Mouse (Mus musculus): ENCODE data around the gene Oas1g.
"Not testable (repeated sequence)": the region's sequence is repeated elsewhere in the genome, so short reads cannot be mapped to it uniquely, and the experiment has no call there.

The Oas1g gene

DNA sequence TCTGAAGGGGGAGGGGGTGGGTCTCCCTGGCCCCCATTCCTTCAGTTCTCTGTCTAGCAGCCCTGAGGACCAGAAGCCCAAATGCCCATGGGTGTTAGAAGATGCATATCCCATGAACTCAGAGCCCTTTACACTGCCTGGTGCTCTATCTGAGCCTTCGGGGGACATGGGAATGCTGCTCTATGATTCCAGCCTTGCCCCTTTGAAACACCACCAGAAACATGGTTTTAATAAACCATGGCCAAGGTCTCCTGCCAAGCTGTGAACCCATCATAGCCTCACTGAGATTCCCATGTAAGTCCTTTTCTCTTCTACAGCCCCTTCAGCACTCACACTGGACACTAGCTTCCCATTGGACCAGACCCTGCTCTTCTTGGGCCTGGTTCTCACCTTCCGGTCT lies 2.6 kb upstream of the Oas1g start:
- peak in 1 of 2 experiments; percentile 61 for DNase-seq (ENCODE audit: low spot score in 2 of 2)

DNA sequence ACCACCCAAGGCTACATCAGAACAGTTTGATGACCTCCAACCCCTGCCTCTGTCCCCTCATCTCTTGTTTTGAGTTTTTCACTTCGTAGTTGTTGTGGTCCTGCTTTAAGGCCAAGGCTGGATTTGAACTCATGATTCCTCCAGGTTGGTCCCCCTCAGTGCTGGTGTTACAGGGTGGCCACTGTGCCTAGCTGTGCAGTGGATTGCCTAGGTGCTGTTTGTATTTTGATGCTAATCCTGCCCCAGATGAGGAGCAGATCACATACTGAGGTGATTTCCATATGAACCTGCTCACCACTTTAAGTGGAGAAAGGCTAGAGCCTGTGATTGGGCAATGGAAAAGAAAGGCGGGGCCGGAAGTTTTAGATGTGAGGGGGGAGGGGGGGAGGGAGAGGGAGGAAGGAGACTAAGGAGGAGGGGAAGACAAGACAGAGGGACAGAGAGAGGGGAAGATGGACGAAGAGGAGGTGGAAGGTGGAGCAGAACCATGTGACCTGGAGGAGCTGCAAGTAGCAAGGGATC lies 942 bp upstream of the Oas1g start:
- peak in 1 of 2 experiments; percentile 47 for DNase-seq (ENCODE audit: low spot score in 2 of 2)

GRCm38 (mm10) chr5:120887831-120888230 lies 418 bp upstream of the Oas1g start:
- DNase-seq (ENCODE audit: low spot score in 2 of 2) = peak in 1 of 2 experiments; percentile 37

DNA sequence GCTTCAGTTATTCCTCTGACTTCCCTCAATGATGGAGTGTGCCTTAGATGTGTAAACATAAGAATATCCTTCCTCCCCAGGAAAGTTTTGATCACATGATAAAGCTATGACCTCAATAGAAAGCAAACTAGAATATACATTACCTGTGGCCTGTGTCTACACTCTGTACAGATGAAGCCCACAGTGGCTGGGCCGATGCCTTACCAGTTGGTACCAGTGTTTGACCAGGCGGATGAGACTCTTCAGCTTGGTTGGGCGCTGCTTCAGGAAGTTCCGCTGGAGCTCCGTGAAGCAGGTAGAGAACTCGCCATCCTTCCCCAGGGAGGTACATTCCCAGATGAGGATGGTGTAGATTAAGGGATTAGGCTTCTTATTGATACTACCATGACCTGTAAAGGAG lies 5.7 kb downstream of the Oas1g start:
- DNase-seq (ENCODE audit: low spot score in 2 of 2) = peak in 1 of 2 experiments; percentile 49

DNA sequence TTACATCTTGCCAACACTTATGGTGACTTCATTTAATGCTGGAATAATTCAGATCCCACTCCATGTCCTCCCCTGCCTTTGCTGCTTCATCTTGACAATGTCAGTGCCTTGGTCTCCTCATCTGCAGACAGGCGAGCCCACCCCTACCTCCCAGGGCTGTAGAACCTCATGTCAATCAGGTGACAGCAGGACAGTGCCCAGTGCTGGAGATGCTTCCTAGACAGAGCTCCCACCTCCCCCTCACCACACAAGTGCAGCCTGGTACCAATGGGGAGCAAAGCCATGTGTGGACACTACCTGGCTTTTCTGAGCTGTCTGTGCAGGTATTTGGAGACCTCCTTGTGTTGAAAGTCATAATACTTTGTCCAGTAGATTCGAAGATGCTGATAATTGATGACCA lies 8.6 kb downstream of the Oas1g start:
- not testable (repeated sequence) for DNase-seq (ENCODE audit: low spot score in 2 of 2)

- not testable (repeated sequence) for DNase-seq (ENCODE audit: low spot score in 2 of 2)
Observed at GRCm38 (mm10) chr5:120877407-120877806, 10.0 kb downstream of the Oas1g start.

- not testable (repeated sequence) for DNase-seq (ENCODE audit: low spot score in 2 of 2)
Observed at GRCm38 (mm10) chr5:120876839-120877238, 10.6 kb downstream of the Oas1g start.

DNA sequence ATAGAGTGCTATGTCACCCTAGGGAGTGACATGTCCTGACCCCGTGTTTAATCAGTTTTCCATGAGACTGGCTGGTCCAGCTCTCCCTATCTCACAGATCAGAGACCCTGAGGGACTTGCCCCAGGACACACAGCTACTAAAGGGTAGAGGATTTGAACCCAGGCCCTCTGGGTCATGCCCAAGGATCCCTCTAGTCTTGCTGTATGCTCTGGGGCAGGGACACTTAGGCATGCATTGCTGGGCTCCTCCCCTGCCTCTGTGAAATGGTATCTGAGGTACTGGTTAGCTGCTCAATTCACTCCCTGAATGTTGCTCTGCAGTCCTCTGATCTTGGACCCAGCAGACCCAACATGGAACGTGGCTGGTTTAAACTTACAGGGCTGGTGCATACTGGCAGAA lies 15.9 kb downstream of the Oas1g start:
- DNase-seq (ENCODE audit: low spot score in 2 of 2) = no peak

- peak in 1 of 2 experiments; percentile 39 for DNase-seq (ENCODE audit: low spot score in 2 of 2)
Observed at GRCm38 (mm10) chr5:120870782-120871181, 16.6 kb downstream of the Oas1g start.

DNA sequence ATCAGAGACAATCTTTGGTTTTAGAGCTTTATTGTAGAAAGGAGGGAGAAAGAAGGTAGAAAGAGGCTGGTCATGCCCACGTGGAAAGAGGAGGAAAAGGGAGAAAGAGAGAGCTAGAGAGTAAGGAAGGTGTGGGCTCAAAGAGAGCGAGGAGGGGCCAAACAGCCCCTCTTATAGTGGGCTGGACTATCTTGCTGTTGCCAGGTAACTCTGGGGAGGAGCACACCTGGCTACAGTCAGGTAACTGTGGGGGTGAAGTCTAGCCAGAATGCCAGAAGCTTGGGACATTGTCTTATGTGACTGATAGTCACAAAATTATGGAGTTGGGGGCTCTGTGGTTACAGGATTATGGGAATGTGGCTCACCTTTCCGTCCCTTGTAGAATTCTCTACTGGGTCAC lies 17.3 kb downstream of the Oas1g start:
- DNase-seq (ENCODE audit: low spot score in 2 of 2) = no peak

- DNase-seq (ENCODE audit: low spot score in 2 of 2) = peak in 1 of 2 experiments; percentile 51
Observed at GRCm38 (mm10) chr5:120869436-120870015, 17.9 kb downstream of the Oas1g start.

GRCm38 (mm10) chr5:120865336-120865860 lies 22.0 kb downstream of the Oas1g start:
- no peak for DNase-seq (ENCODE audit: low spot score in 2 of 2)

DNA sequence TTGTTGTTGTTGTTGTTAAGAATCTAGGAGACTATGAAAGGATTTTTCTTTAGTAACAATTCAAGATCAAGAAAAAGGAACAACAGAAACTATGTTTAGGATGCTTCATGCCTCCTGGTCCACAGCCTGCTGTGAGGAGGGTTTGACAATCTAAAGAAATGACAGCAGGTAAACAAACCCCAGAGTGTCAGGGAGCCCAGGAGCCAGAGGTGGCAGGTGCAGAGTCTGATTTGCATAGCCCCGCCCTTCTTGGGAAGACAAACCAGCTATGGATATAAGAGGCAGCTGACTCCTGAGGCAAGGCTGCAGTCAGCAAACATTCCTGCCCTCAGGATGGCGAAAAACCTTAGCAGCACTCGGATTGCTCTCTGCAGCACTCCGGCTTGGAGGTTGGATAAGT lies 26.3 kb downstream of the Oas1g start, which contains the start of gene Oas1h:
Gene Oas1h, plus strand, starts transcription at position 301 of the 400 bp plus-strand sequence.
- DNase-seq (ENCODE audit: low spot score in 2 of 2) = no peak

DNA sequence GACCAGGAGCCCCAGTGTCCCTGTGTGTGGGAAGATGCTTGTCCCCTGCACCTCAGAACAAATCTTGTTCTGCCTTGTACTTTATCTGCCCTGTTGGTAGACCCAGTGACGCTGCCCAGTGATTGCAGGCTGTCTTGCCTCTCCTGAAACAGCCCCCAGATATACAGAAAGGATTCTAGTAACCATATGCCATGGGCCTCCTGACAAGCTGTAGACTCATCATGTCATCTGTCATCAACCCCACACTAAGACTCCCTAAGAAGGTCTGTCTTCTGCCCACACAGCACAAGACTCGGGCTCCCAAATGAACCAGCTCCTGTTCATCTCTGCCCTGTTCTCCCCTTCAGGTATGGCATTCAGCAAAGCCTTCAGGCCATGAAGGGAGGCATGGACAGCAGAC lies 28.2 kb downstream of the Oas1g start:
- DNase-seq (ENCODE audit: low spot score in 2 of 2) = no peak

GRCm38 (mm10) chr5:120849601-120850136 lies 37.7 kb downstream of the Oas1g start:
- DNase-seq (ENCODE audit: low spot score in 2 of 2) = peak in 1 of 2 experiments; percentile 70

DNA sequence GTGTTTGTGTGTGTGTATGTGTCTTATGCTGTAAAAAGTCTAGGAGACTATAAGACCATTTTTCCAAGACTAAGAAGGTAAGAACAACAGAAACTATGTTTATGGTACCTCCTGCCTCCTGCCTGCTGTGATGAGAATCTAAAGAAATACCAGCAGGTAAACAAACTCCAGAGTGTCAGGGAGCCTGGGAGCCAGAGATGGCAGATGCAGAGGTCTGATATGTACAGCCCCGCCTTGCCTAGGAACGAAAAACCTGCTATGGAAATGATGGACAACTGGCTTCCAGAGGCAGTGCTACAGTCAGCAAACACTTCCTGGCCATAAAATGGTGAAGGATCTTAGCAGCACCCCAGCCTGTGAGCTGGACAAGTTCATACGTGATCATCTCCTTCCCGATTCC lies 40.3 kb downstream of the Oas1g start, which contains the start of gene Oas1f:
Gene Oas1f, plus strand, starts transcription at position 301 of the 400 bp plus-strand sequence.
- no peak for DNase-seq (ENCODE audit: low spot score in 2 of 2)

GRCm38 (mm10) chr5:120844713-120845112 lies 42.7 kb downstream of the Oas1g start:
- no peak for DNase-seq (ENCODE audit: low spot score in 2 of 2)

- peak; percentile 46 to 83 for DNase-seq (ENCODE audit: low spot score in 2 of 2)
Observed at GRCm38 (mm10) chr5:120836731-120837585, 50.5 kb downstream of the Oas1g start.

- DNase-seq (ENCODE audit: low spot score in 2 of 2) = no peak
Observed at GRCm38 (mm10) chr5:120833335-120834280, 53.8 kb downstream of the Oas1g start.

- no peak for DNase-seq (ENCODE audit: low spot score in 2 of 2)
Observed at GRCm38 (mm10) chr5:120831031-120831430, 56.4 kb downstream of the Oas1g start.
